Comparison of ENCODE assay signal across 11 mouse cellular contexts in genomic region chr7:109523741-109524441, GRCm38 (mm10). TPM values are rescaled to one million over a fixed set of nuclear protein-coding genes. Genes with fewer than 3 reads are reported as not detected.
DNase-seq lines count a peak whose midpoint lies in the region; ATAC-seq and TF ChIP-seq lines count a peak whose summit lies in the region.
"Had no signal": no experiment of that assay in that cellular context is flagged by ENCODE, and none has a peak within 500 bp of the region (broad histone marks: within the 10 kb centered on the region; RNA-seq: fewer than 3 reads in every experiment).

No protein-coding gene starts in this region.

- H3K4me2 ChIP-seq in hindbrain, embryonic 15.5 days: no peak overlapping the region

- no peak for ATAC-seq in hindbrain, embryonic 15.5 days (ENCODE audit: low FRiP score, low read depth)
- no peak for ATAC-seq in erythroblast, adult 5-6 weeks (replicated peaks; ENCODE audit: low FRiP score, poor library complexity, severe bottlenecking)

- no peak for TF ChIP-seq EP300 in ES-Bruce4 (IDR thresholded peaks at IDR 0.05; ENCODE audit: insufficient read depth, low read depth, low read length)

- 72% methylated on average over 6 of the region's 6 CpGs for whole genome bisulfite sequencing in hindbrain, embryonic 15.5 days

- no peak for TF ChIP-seq POLR2A in ES-Bruce4 (IDR thresholded peaks at IDR 0.05; ENCODE audit: insufficient read depth, low read length)

- TF ChIP-seq CTCF in ES-Bruce4 (IDR thresholded peaks at IDR 0.05; ENCODE audit: low read depth, low read length): no peak

- no peaks in the 10 kb centered on the region for H3K4me1 ChIP-seq in ES-Bruce4 (ENCODE audit: control insufficient read depth, insufficient read depth, low read length)
- H3K4me1 ChIP-seq in hindbrain, embryonic 15.5 days (replicated peaks): peaks cover 21% of the 10 kb centered on the region

- no peak overlapping the region for H3K4me3 ChIP-seq in ES-Bruce4 (ENCODE audit: low read depth, low read length)
- H3K4me3 ChIP-seq in hindbrain, embryonic 15.5 days: no peak overlapping the region

- no peak overlapping the region for H3K9ac ChIP-seq in ES-Bruce4 (ENCODE audit: low read depth, poor library complexity, severe bottlenecking)
- H3K9ac ChIP-seq in hindbrain, embryonic 15.5 days: no peak overlapping the region

- peaks cover 57% of the 10 kb centered on the region for H3K36me3 ChIP-seq in ES-Bruce4 (ENCODE audit: control insufficient read depth, insufficient read depth, low read length, poor library complexity, severe bottlenecking)
- peaks cover 49% of the 10 kb centered on the region for H3K36me3 ChIP-seq in hindbrain, embryonic 15.5 days

- H3K9me3 ChIP-seq in ES-Bruce4 (replicated peaks; ENCODE audit: control insufficient read depth, insufficient read depth, low read length, poor library complexity, severe bottlenecking): no peaks in the 10 kb centered on the region
- no peaks in the 10 kb centered on the region for H3K9me3 ChIP-seq in hindbrain, embryonic 15.5 days

- no peaks in the 10 kb centered on the region for H3K27me3 ChIP-seq in ES-Bruce4 (ENCODE audit: control insufficient read depth, insufficient read depth, low read length, poor library complexity, severe bottlenecking)
- H3K27me3 ChIP-seq in hindbrain, embryonic 15.5 days: no peaks in the 10 kb centered on the region

- DNase-seq in cerebellum, adult 9-10 months: peak; percentile 50
- DNase-seq in cerebellum, adult 8-10 months: no peak
- peak; percentile 26 for DNase-seq in kidney, postnatal 10 days
- DNase-seq in kidney, postnatal 36 days: no peak
- no peak for DNase-seq in right cerebral cortex, adult 18-20 months
- DNase-seq: adrenal gland, adult 8-10 months; right cerebral cortex, postnatal 25 days had no signal

- H3K27ac ChIP-seq in ES-Bruce4 (ENCODE audit: insufficient read depth, low read length): peak overlapping the region; percentile 64
- H3K27ac ChIP-seq in hindbrain, embryonic 15.5 days (replicated peaks): peak overlapping the region; percentile 7; the same call in 1 of the 2 replicates

RNA-seq across cellular contexts. Expression of gene Rpl27a, which starts 4.9 kb away (rescaled TPM):
- 640 and 699 TPM in 2 replicates for polyA plus RNA-seq in ES-Bruce4 (2011; ENCODE audit: insufficient read depth, insufficient read length, low read depth, missing spikeins)
- polyA plus RNA-seq in hindbrain, embryonic 15.5 days (2015; fragmentation: Nextera tagmentation; extraction: Ambion mirVana): 80.2 and 81.4 TPM in 2 replicates
- total RNA-seq in erythroblast, adult 5-6 weeks (2015; ENCODE audit: low replicate concordance): 123 and 147 TPM in 2 replicates
- total RNA-seq in erythroblast, adult 5-6 weeks (2017; ENCODE audit: low replicate concordance): 99.9 and 139 TPM in 2 replicates

RNA-seq across cellular contexts. Expression of gene Trim66, which starts 16.0 kb away (rescaled TPM):
- 0.30 and 0.63 TPM in 2 replicates for polyA plus RNA-seq in ES-Bruce4 (2011; ENCODE audit: insufficient read depth, insufficient read length, low read depth, missing spikeins)
- polyA plus RNA-seq in hindbrain, embryonic 15.5 days (2015; fragmentation: Nextera tagmentation; extraction: Ambion mirVana): 0.79 and 0.81 TPM in 2 replicates
- total RNA-seq in erythroblast, adult 5-6 weeks (2015; ENCODE audit: low replicate concordance): not detected in 2 replicates
- total RNA-seq in erythroblast, adult 5-6 weeks (2017; ENCODE audit: low replicate concordance): not detected in 2 replicates
- total RNA-seq: megakaryocyte-erythroid progenitor cell, adult 5-6 weeks had no signal

Comparison
In these comparisons a context has a peak if more than half of its experiments do, and no peak if none do; other contexts are left out.
1. DNase-seq: peak in cerebellum, adult 9-10 months (single experiment) and kidney, postnatal 10 days (single experiment); none in cerebellum, adult 8-10 months (single experiment), kidney, postnatal 36 days (0 of 2) and right cerebral cortex, adult 18-20 months (single experiment).